10 mouse cellular contexts compared by ENCODE assay signal in genomic region chr6:108709131-108709470, GRCm38 (mm10). TPM values are rescaled to one million over a fixed set of nuclear protein-coding genes. Genes with fewer than 3 reads are reported as not detected.
DNase-seq lines count a peak whose midpoint lies in the region; ATAC-seq lines count a peak whose summit lies in the region.
"Had no signal": no experiment of that assay in that cellular context is flagged by ENCODE, and none has a peak within 500 bp of the region (broad histone marks: within the 10 kb centered on the region; RNA-seq: fewer than 3 reads in every experiment).

No protein-coding gene starts in this region.

- H3K27ac ChIP-seq in heart, embryonic 11.5 days (ENCODE audit: low read depth, low read length): no peak overlapping the region
- H3K27ac ChIP-seq in brown adipose tissue, adult 24 weeks (replicated peaks; ENCODE audit: low read depth, low read length): peak overlapping the region; percentile 39; the same call in 1 of the 2 replicates
- peak overlapping the region; percentile 77; the same call in 1 of the 2 replicates for H3K27ac ChIP-seq in hindbrain, embryonic 10.5 days
- H3K27ac ChIP-seq in midbrain, embryonic 11.5 days (ENCODE audit: low read depth, low read length): no peak overlapping the region
- H3K27ac ChIP-seq: macrophage had no signal

- DNase-seq in heart, postnatal 4 days: no peak
- DNase-seq in hindbrain, embryonic 10.5 days (ENCODE audit: low spot score): no peak
- DNase-seq in midbrain, embryonic 11.5 days (ENCODE audit: low spot score, missing footprints): peak; percentile 81
- no peak for DNase-seq in spleen, adult 12 weeks (ENCODE audit: low spot score)
- no peak for DNase-seq in ovary, postnatal 14 days (ENCODE audit: low spot score)

- H3K9ac ChIP-seq in heart, embryonic 11.5 days (ENCODE audit: low read depth, low read length): no peak overlapping the region
- no peak overlapping the region; the same call in 1 of the 2 replicates for H3K9ac ChIP-seq in midbrain, embryonic 11.5 days (ENCODE audit: low read length)

- peak overlapping the region; percentile 70 for H3K4me2 ChIP-seq in heart, embryonic 11.5 days
- H3K4me2 ChIP-seq in midbrain, embryonic 11.5 days: peak overlapping the region; percentile 84

- H3K36me3 ChIP-seq in heart, embryonic 11.5 days (ENCODE audit: control insufficient read depth, insufficient read depth, low read length): no peaks in the 10 kb centered on the region
- H3K36me3 ChIP-seq in hindbrain, embryonic 10.5 days: no peaks in the 10 kb centered on the region
- no peaks in the 10 kb centered on the region for H3K36me3 ChIP-seq in midbrain, embryonic 11.5 days (ENCODE audit: control insufficient read depth, insufficient read depth, low read length)

- no peak for ATAC-seq in heart, embryonic 11.5 days (replicated peaks; ENCODE audit: insufficient number of reproducible peaks, low FRiP score, low TSS enrichment)
- ATAC-seq in midbrain, embryonic 11.5 days (ENCODE audit: low FRiP score): no peak
- ATAC-seq in granulocyte monocyte progenitor cell, adult 5-6 weeks (replicated peaks; ENCODE audit: poor library complexity, severe bottlenecking): no peak

- WGBS in heart, embryonic 11.5 days (ENCODE audit: insufficient replicate concordance): 15% methylated on average over 9 of the region's 9 CpGs
- WGBS in hindbrain, embryonic 10.5 days: 17% methylated on average over 9 of the region's 9 CpGs
- WGBS in midbrain, embryonic 11.5 days: 15% methylated on average over 9 of the region's 9 CpGs

- peak overlapping the region; percentile 36 for H3K4me3 ChIP-seq in heart, embryonic 11.5 days (ENCODE audit: low read depth, low read length)
- H3K4me3 ChIP-seq in brown adipose tissue, adult 24 weeks (ENCODE audit: insufficient read depth, low read depth, low read length): peak overlapping the region; percentile 48; the same call in 1 of the 2 replicates
- H3K4me3 ChIP-seq in hindbrain, embryonic 10.5 days: peak overlapping the region; percentile 52
- peak overlapping the region; percentile 35 for H3K4me3 ChIP-seq in midbrain, embryonic 11.5 days (ENCODE audit: low read depth, low read length)
- H3K4me3 ChIP-seq: erythroblast, embryonic 14.5 days had no signal

- H3K9me3 ChIP-seq in heart, embryonic 11.5 days (replicated peaks; ENCODE audit: control insufficient read depth, low read length): no peaks in the 10 kb centered on the region
- no peaks in the 10 kb centered on the region for H3K9me3 ChIP-seq in hindbrain, embryonic 10.5 days
- H3K9me3 ChIP-seq in midbrain, embryonic 11.5 days (ENCODE audit: control insufficient read depth, low read length): no peaks in the 10 kb centered on the region

- H3K27me3 ChIP-seq in heart, embryonic 11.5 days (ENCODE audit: control insufficient read depth, insufficient read depth, low read length): no peaks in the 10 kb centered on the region
- H3K27me3 ChIP-seq in hindbrain, embryonic 10.5 days (ENCODE audit: insufficient read depth, poor library complexity, severe bottlenecking): peaks cover 22% of the 10 kb centered on the region
- H3K27me3 ChIP-seq in midbrain, embryonic 11.5 days (ENCODE audit: control insufficient read depth, insufficient read depth, low read length): no peaks in the 10 kb centered on the region; the same call in 1 of the 2 replicates

- peaks cover 4% of the 10 kb centered on the region; the same call in 1 of the 2 replicates for H3K4me1 ChIP-seq in heart, embryonic 11.5 days (ENCODE audit: control insufficient read depth, insufficient read depth, low read length)
- H3K4me1 ChIP-seq in brown adipose tissue, adult 24 weeks (ENCODE audit: control insufficient read depth, insufficient read depth, insufficient read length, low read length): no peaks in the 10 kb centered on the region
- H3K4me1 ChIP-seq in hindbrain, embryonic 10.5 days (replicated peaks): peaks cover 17% of the 10 kb centered on the region
- peaks cover 9% of the 10 kb centered on the region; the same call in 1 of the 2 replicates for H3K4me1 ChIP-seq in midbrain, embryonic 11.5 days (ENCODE audit: control insufficient read depth, insufficient read depth, low read length)

RNA-seq across cellular contexts. Expression of gene Bhlhe40, which starts 48.7 kb away (rescaled TPM):
- 15.2 and 16.2 TPM in 2 replicates for polyA plus RNA-seq in heart, embryonic 11.5 days (2014; fragmentation: Nextera tagmentation; extraction: Ambion mirVana)
- 10 to 100 TPM; 59.9 to 74.1 TPM for total RNA-seq in heart, postnatal 4 days (2021)
- 74.0 and 122 TPM in 2 replicates for polyA plus RNA-seq in brown adipose tissue, adult 24 weeks (2012; ENCODE audit: insufficient read depth, insufficient read length, missing spikeins)
- polyA plus RNA-seq in hindbrain, embryonic 10.5 days (2016; fragmentation: Nextera tagmentation; extraction: Ambion mirVana): 1.7 and 1.9 TPM in 2 replicates
- 1.7 and 2.1 TPM in 2 replicates for polyA plus RNA-seq in midbrain, embryonic 11.5 days (2014; fragmentation: Nextera tagmentation; extraction: Ambion mirVana)
- 1.7 and 2.1 TPM in 2 replicates for total RNA-seq in granulocyte monocyte progenitor cell, adult 5-6 weeks (2014; fragmentation: Nextera tagmentation)
- total RNA-seq in granulocyte monocyte progenitor cell, adult 5-6 weeks (2017): 3.5 and 5.9 TPM in 2 replicates

Comparison
In these comparisons a context has a peak if more than half of its experiments do, and no peak if none do; other contexts are left out.
1. H3K27ac ChIP-seq: peak in brown adipose tissue, adult 24 weeks (single experiment) and hindbrain, embryonic 10.5 days (single experiment); none in heart, embryonic 11.5 days (single experiment) and midbrain, embryonic 11.5 days (single experiment).
2. Peak in every context shown above with its lines, with median percentiles within 50 percentile points of each other: H3K4me3 ChIP-seq.